Mouse (Mus musculus): Measurements from ENCODE around the gene Tead3.

DNA sequence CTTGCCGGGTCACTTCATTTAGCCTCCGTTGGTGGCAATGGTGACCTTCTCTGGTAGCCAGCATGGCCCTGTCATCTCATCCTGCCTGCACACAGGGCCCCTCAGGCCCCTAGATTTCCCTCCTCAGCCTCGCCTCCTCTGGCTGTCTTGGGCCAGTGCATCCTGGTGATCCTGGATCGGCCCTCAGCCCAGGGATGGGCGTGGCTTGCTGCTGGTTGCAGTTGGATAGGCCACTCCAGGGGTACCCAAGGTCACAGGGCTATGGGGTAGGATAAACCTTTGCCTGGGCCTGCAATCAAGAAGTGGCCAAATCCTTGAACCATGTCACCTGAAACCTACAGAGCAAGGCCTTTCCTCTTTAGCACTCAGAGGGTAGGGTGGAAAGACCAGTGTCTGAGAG is 63.7 kb downstream of the Tead3 start:
- TF ChIP-seq POLR2A (IDR thresholded peaks at IDR 0.05; ENCODE audit: extremely low read depth, insufficient read depth, low read length) = no peak
- no peak for TF ChIP-seq CTCF (IDR thresholded peaks at IDR 0.05; ENCODE audit: extremely low read depth, insufficient read depth, low read length)
